Mouse (Mus musculus) neural tube, embryonic 12.5 days (tissue): ENCODE data around the gene Pmm2. TPM values are rescaled to one million over a fixed set of nuclear protein-coding genes. Genes with fewer than 3 reads are reported as not detected.
A peak's percentile ranks its signal among the peaks of the same experiment; 100 is the strongest.

ENCODE experiments used
- ATAC-seq: fragments of 200-750 bp; cut with Nextera tagmentation; 2 replicates; pipeline ENCODE4 v1.8.0; 2017; ENCODE audit warnings: low read depth, mild to moderate bottlenecking, moderate TSS enrichment, moderate library complexity; ENCODE audit not compliant: low FRiP score
- H3K27ac ChIP-seq: fragments of 300-500 bp; sonication (generic); 2 replicates; pipeline ENCODE4 v1.5.1; 2016
- H3K27me3 ChIP-seq: fragments of 300-500 bp; sonication (generic); replicated peaks from 2 replicates; pipeline ENCODE4 v1.6.1; 2016; ENCODE audit warnings: mild to moderate bottlenecking
- H3K36me3 ChIP-seq: fragments of 300-500 bp; sonication (generic); 2 replicates; pipeline ENCODE4 v1.6.1; 2016; ENCODE audit warnings: mild to moderate bottlenecking
- H3K4me1 ChIP-seq: fragments of 300-500 bp; sonication (generic); 2 replicates; pipeline ENCODE4 v1.6.1; 2016
- H3K4me2 ChIP-seq: fragments of 300-500 bp; sonication (generic); replicated peaks from 2 replicates; pipeline ENCODE4 v1.6.1; 2016; ENCODE audit warnings: mild to moderate bottlenecking
- H3K4me3 ChIP-seq: fragments of 300-500 bp; sonication (generic); 2 replicates; pipeline ENCODE4 v1.5.1; 2016
- H3K9ac ChIP-seq: fragments of 300-500 bp; sonication (generic); 2 replicates; pipeline ENCODE4 v1.6.1; 2016; ENCODE audit warnings: mild to moderate bottlenecking
- H3K9me3 ChIP-seq: fragments of 300-500 bp; sonication (generic); 2 replicates; pipeline ENCODE4 v1.6.1; 2016; ENCODE audit warnings: mild to moderate bottlenecking
- WGBS: fragments of 180-500 bp; shearing (Covaris S2); methylation state at CpG from one replicate; pipeline ENCODE4 v1.1.7; 2016; 5-methylcytosine and 5-hydroxymethylcytosine counted together
- polyA plus RNA-seq: library from polyadenylated mRNA; unstranded; fragments of >200 nt; fragmentation: Nextera tagmentation; extraction: Ambion mirVana; gene quantifications from 2 replicates; pipeline ENCODE4 v1.2.1, GENCODE M21; 2016

Gene Pmm2
- polyA plus RNA-seq, 1 experiment from 2014 or later = 49.3 TPM

DNA sequence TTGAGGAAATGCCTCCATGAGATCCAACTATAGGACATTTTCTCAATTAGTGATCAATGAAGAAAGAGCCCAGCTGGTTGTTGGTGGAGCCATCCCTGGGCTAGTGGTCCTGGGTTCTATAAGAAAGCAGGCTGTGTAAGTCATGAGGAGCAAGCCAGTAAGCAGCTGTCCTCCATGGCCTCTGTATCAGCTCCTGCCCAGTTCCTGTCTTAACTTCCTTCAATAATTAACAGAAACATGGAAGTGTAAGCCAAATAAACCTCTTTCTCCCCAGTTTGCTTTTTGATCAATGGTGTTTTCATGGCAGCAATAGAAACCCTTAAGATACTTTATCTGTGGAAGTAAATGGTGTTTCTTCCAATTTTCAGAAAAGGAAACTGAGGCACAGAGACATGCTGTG is 35.3 kb downstream of the Pmm2 start:
- ATAC-seq = no peak
- Histone ChIP-seq H3K27ac (no peak overlapping the region), H3K9me3 (no peaks in the 10 kb centered on the region), H3K27me3 (0 out of 2 replicates have a peak, but pooled peaks cover 3% of the 10 kb centered on the region), H3K9ac (no peak overlapping the region), H3K36me3 (peaks cover 6% of the 10 kb centered on the region; the same call in 1 of the 2 replicates), H3K4me3 (no peak overlapping the region), H3K4me1 (peaks cover 32% of the 10 kb centered on the region), H3K4me2 (peak overlapping the region; percentile 83)

DNA sequence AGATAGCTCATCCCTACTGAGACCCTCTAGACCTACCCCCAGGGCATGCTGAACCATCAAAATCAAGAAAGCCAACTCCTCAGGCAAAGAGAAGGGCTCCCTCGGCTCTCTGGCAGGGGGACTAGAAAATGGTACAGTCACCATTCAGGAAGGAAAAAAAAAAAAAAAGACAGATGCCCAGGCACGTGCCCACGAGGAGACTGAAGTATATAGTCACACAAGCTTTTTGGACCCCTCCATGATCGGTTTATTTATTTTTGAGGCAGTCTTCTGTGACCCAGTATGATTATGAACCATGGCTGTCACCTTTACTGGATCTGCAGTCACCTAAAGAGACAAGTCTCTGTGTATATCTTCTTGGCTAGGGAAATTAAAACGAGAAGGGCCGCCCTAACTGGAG is 35.9 kb downstream of the Pmm2 start:
- 69% methylated on average over 6 of the region's 6 CpGs for WGBS
- Histone ChIP-seq H3K9ac (no peak overlapping the region), H3K36me3 (peaks cover 6% of the 10 kb centered on the region; the same call in 1 of the 2 replicates), H3K27ac (no peak overlapping the region), H3K9me3 (no peaks in the 10 kb centered on the region), H3K4me1 (peaks cover 27% of the 10 kb centered on the region), H3K4me3 (no peak overlapping the region), H3K4me2 (no peak overlapping the region), H3K27me3 (0 out of 2 replicates have a peak, but pooled peaks cover 3% of the 10 kb centered on the region)
- no peak for ATAC-seq

DNA sequence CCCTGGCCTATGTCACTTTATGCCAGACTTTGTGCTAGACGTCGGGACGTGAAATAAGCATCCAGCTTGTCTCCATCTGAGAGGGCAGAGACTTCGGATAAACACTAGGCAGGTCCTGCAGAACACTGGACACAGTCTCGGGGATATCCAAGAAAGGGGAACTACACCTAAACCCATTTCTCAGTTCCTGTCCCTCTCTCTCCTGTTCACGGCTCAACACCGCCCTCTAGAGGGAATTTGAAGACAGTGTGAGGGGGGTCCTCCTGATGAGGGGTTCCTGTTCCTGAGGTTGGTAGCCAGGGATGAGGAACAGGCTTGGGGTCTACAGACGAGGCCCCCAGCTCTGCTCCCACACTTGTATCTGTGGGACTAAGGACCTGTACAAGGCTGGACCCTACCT is 36.7 kb downstream of the Pmm2 start:
- 4% methylated on average over 8 of the region's 8 CpGs for WGBS
- H3K27ac ChIP-seq = no peak overlapping the region
- H3K4me3 ChIP-seq = no peak overlapping the region
- 0 out of 2 replicates have a peak, but pooled peaks cover 3% of the 10 kb centered on the region for H3K27me3 ChIP-seq
- H3K4me2 ChIP-seq = no peak overlapping the region
- H3K9ac ChIP-seq = no peak overlapping the region
- no peaks in the 10 kb centered on the region for H3K9me3 ChIP-seq
- ATAC-seq = no peak
- H3K36me3 ChIP-seq = no peaks in the 10 kb centered on the region
- H3K4me1 ChIP-seq = peaks cover 19% of the 10 kb centered on the region

DNA sequence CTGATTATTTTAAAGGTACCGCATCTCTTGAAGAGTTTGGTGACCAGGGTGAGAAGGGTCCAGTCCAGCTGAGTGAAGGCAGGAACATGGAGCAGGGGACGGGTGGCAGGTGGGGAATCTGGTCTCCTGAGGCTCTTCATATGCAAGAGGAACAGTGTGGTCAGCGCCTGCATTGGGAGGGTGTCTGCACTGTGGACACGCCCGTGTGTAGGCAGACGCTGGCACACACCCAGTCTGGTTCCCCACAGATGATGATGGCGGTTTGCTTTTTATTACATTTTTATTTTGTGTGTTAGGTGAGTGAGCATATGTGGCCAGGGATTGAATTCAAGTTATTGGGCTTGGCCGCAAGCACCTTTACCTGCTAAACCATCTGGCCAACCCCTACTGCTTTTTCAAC is 38.1 kb downstream of the Pmm2 start:
- ATAC-seq = no peak
- WGBS = 87% methylated on average over 8 of the region's 8 CpGs
- no peak overlapping the region for H3K4me3 ChIP-seq
- H3K27me3 ChIP-seq = 0 out of 2 replicates have a peak, but pooled peaks cover 3% of the 10 kb centered on the region
- H3K4me1 ChIP-seq = peaks cover 6% of the 10 kb centered on the region
- H3K9me3 ChIP-seq = no peaks in the 10 kb centered on the region
- H3K36me3 ChIP-seq = no peaks in the 10 kb centered on the region
- H3K27ac ChIP-seq = no peak overlapping the region
- H3K4me2 ChIP-seq = no peak overlapping the region
- no peak overlapping the region for H3K9ac ChIP-seq

DNA sequence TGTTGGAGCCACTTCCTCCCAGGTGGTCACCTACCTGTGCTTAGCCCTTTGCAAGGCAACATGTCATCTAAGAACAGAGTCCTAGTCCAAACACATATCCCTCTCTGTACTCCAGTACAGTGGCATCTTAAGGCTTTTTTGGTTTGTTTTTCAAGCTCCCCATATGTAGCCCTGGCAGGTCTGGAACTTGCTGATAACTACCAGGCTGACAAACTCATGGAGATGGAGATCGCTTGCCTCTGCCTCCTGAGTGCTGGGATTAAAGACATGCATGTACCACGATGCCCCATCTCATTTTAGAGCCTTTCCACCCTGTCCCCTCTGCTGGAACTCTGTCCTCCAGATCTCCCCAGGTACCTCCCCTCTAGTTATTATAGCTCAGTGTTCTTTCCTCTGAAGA is 38.8 kb downstream of the Pmm2 start:
- Histone ChIP-seq H3K27me3 (0 out of 2 replicates have a peak, but pooled peaks cover 3% of the 10 kb centered on the region), H3K4me2 (no peak overlapping the region), H3K4me3 (no peak overlapping the region), H3K36me3 (no peaks in the 10 kb centered on the region), H3K4me1 (no peaks in the 10 kb centered on the region), H3K27ac (no peak overlapping the region), H3K9ac (no peak overlapping the region), H3K9me3 (no peaks in the 10 kb centered on the region)
- WGBS = 72% methylated on average over 2 of the region's 2 CpGs
- ATAC-seq = no peak

DNA sequence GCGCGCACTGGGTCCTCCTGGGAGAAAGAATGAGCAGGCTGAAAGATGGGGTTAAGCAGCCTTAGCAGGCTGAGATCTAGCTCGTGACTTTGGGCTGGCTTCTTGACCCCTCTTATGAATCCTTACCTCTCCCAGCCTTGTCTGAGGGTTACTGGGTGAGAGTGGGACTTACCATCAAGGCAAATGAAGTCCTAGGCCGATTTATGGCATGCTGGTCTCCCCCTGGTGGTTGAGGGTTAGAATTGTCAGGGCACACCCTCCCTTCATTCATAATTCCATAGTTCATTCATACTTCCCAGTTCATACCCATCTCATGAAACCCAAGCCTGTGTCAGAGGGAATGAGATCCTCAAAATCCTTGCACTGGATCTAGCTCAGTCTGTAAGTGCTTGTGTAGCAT is 39.3 kb downstream of the Pmm2 start:
- H3K36me3 ChIP-seq = no peaks in the 10 kb centered on the region
- H3K27me3 ChIP-seq = 0 out of 2 replicates have a peak, but pooled peaks cover 3% of the 10 kb centered on the region
- H3K4me2 ChIP-seq = no peak overlapping the region
- no peaks in the 10 kb centered on the region for H3K4me1 ChIP-seq
- no peak overlapping the region for H3K4me3 ChIP-seq
- no peak overlapping the region for H3K27ac ChIP-seq
- H3K9ac ChIP-seq = no peak overlapping the region
- no peak for ATAC-seq
- no peaks in the 10 kb centered on the region for H3K9me3 ChIP-seq
- WGBS = 53% methylated on average over 4 of the region's 4 CpGs

DNA sequence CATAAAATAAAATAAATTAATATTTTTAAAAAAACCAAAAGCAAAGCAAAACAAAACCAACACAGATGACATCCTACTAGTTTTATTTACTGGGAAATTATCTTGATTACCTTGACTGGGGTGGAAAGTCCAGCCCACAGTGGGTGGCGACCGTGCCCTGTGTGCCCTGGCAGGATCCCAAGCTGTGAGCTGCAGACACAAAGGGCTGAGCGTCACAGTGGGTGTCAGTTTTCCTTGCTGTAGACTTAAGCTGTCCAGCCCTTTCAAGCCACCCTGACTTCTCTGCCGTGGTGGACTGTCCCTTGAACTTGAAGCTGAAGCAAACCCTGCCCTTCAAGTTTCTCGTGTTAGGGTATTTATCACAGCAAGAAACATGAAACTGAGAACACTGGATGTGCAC is 40.6 kb downstream of the Pmm2 start:
- Histone ChIP-seq H3K4me2 (no peak overlapping the region), H3K27me3 (0 out of 2 replicates have a peak, but pooled peaks cover 3% of the 10 kb centered on the region), H3K9ac (no peak overlapping the region), H3K27ac (no peak overlapping the region), H3K9me3 (no peaks in the 10 kb centered on the region), H3K4me1 (no peaks in the 10 kb centered on the region), H3K36me3 (no peaks in the 10 kb centered on the region), H3K4me3 (no peak overlapping the region)
- ATAC-seq = no peak
- WGBS = 54% methylated on average over 5 of the region's 5 CpGs

DNA sequence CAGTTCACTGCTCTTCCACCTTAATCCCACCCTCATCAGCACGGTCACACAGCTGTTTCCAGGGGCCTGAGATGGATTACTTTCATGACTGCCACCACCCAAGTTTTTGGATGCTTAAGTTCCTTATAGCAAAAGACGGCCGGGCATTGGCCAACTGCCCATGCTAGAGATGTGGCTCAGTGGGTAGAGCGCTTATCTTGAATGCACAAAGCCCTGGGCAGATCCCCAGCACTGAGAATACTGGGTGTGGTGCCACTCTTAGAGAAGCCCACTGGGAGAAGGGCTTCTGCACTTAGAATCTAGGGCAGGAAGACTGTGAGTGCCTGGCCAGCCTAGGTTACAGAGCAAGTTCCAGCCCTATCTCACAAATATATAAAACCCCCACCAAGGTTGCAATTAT is 41.2 kb downstream of the Pmm2 start:
- no peak overlapping the region for H3K4me2 ChIP-seq
- no peaks in the 10 kb centered on the region for H3K9me3 ChIP-seq
- no peaks in the 10 kb centered on the region for H3K27me3 ChIP-seq
- 91% methylated on average over 4 of the region's 4 CpGs for whole genome bisulfite sequencing
- no peaks in the 10 kb centered on the region for H3K4me1 ChIP-seq
- ATAC-seq = no peak
- H3K4me3 ChIP-seq = no peak overlapping the region
- peaks cover 4% of the 10 kb centered on the region; the same call in 1 of the 2 replicates for H3K36me3 ChIP-seq
- no peak overlapping the region for H3K9ac ChIP-seq
- no peak overlapping the region for H3K27ac ChIP-seq

DNA sequence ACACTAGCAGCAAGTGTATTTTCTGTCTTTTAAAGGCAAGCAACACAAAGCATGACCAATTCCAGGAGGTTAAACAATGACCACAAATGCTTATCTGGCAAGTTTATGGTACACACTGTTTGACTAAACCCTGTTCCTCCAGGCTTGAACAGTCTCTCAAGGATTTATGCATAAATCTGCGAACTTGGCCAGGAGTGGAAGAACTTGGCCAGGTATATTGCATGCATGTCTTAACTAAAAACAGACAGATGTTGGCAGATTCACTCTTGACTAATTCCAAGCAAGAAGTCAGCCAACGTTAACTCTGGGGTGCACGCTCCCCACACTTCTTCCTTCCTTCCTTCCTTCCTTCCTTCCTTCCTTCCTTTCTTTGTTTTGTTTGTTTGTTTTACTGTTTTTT is 42.3 kb downstream of the Pmm2 start:
- Histone ChIP-seq H3K9me3 (no peaks in the 10 kb centered on the region), H3K4me2 (no peak overlapping the region), H3K9ac (no peak overlapping the region), H3K4me1 (no peaks in the 10 kb centered on the region), H3K36me3 (peaks cover 4% of the 10 kb centered on the region; the same call in 1 of the 2 replicates), H3K27me3 (no peaks in the 10 kb centered on the region), H3K4me3 (no peak overlapping the region), H3K27ac (no peak overlapping the region)
- no peak for ATAC-seq
- 88% methylated on average over 3 of the region's 3 CpGs for WGBS

DNA sequence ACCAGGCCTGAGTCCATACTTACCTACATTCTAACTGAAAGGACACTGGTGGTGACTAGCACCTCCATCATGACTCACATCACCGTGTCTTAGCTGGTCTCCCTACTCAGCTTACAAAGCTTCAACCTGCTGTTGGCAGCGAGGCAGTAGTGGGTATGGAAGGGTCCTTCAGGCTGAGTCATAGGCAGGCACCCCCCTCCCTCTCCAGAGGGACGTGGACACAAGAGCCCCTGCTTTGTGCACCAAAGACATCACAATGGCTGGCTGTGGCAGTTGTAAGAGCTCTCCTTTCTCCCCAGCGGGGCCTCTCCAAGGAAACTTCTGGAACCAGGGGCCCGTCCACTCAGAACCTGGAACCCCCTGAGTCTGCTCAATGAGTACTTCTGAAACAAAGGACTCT is 43.0 kb downstream of the Pmm2 start, which contains the start of gene Gm5767:
Gm5767 (plus strand) TSS at position 301 of the 400 bp plus-strand sequence.
- Histone ChIP-seq H3K4me3 (no peak within 1 kb of the TSS), H3K9ac (no peak within 1 kb of the TSS), H3K4me1 (no peaks in the 10 kb centered on the region), H3K9me3 (no peaks in the 10 kb centered on the region), H3K27ac (no peak within 1 kb of the TSS), H3K27me3 (no peaks in the 10 kb centered on the region), H3K36me3 (peaks cover 4% of the 10 kb centered on the region; the same call in 1 of the 2 replicates), H3K4me2 (no peak within 1 kb of the TSS)
- 83% methylated on average over 5 of the region's 5 CpGs for WGBS
- no peak for ATAC-seq

DNA sequence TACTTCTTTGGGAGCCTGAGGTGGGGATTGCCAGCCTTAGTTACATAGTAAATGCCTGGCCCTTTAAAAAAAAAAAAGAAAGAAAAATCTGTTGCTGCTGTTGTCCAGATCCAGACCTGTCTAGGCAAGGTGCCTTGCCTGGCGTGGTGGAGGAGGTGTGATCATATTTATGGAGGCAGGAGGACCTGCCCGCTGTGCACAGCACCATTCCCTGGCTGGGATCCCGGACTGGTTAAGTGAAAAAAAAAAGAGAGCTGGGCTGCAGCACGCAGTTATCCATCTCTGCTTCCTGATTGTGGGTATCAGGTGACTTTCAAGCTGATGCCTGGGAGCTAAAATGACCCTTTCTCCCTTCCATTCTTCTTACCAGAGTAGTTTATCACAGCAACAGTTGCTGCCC is 47.6 kb downstream of the Pmm2 start:
- Histone ChIP-seq H3K4me1 (no peaks in the 10 kb centered on the region), H3K27me3 (no peaks in the 10 kb centered on the region), H3K9ac (no peak overlapping the region), H3K36me3 (peaks cover 26% of the 10 kb centered on the region), H3K4me2 (no peak overlapping the region), H3K27ac (no peak overlapping the region), H3K9me3 (no peaks in the 10 kb centered on the region), H3K4me3 (no peak overlapping the region)
- 86% methylated on average over 4 of the region's 4 CpGs for WGBS
- ATAC-seq = no peak

DNA sequence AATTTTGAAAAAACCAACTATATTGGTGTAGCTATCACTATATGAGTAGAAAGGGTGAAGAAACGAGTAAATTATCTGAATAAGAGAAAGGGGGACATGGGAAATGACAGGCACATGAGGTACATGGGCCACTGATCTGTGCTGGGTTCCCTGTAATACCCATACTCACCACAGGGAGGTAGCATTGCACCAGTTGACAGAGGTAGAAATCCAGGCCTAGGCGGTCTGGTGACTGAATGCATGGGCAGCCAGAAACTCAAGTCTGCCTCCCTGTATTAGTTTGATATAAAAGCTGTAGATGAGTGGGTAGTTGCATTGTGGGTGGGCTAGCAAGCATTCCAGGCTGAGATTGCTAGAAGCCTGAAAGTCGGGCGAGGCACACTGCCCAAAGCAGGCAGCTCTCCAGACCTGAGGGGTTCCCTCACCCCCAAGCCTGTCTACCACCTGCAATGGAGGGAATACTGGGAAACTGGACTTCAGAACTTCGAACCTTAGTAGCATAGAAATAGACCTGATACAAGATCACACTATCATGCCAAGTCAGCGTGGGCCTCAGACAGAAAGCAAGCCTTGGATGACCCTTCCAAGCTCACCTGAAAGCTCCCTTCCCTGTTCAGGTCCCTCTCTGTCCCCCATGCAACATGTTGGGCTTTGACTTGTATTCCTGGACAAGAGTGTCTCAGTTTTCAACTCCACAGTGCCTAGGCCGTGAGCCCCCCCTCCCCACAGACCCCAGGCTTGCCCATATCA is 48.8 kb downstream of the Pmm2 start:
- no peaks in the 10 kb centered on the region for H3K9me3 ChIP-seq
- 67% methylated on average over 7 of the region's 7 CpGs for WGBS
- H3K27me3 ChIP-seq = no peaks in the 10 kb centered on the region
- H3K27ac ChIP-seq = no peak overlapping the region
- H3K36me3 ChIP-seq = peaks cover 37% of the 10 kb centered on the region
- H3K4me1 ChIP-seq = no peaks in the 10 kb centered on the region
- no peak overlapping the region for H3K9ac ChIP-seq
- ATAC-seq = 0 out of 2 replicates have a peak, but pooled peaks have one; percentile 30
- no peak overlapping the region for H3K4me2 ChIP-seq
- no peak overlapping the region for H3K4me3 ChIP-seq
